Mouse (Mus musculus): ENCODE results near the gene Pank1. TPM values are rescaled to one million over a fixed set of nuclear protein-coding genes. Genes with fewer than 3 reads are reported as not detected.

Pank1 gene
- total and polyA plus RNA-seq, 3 experiments = 1.8 to 3.2 (median 2.9) TPM

- no peak for TF ChIP-seq KAT2A (IDR thresholded peaks at IDR 0.05; ENCODE audit: insufficient replicate concordance, low read length)
- TF ChIP-seq RCOR1 (conservative IDR thresholded peaks at IDR 0.05; ENCODE audit: low read depth, low read length) = no peak
- no peak for TF ChIP-seq GABPA (IDR thresholded peaks at IDR 0.05; ENCODE audit: insufficient replicate concordance, low read depth, low read length)
- no peak for TF ChIP-seq MAZ (IDR thresholded peaks at IDR 0.05; ENCODE audit: low read depth, low read length)
- TF ChIP-seq MXI1 (IDR thresholded peaks at IDR 0.05; ENCODE audit: low read depth, low read length) = no peak
- TF ChIP-seq USF1 (IDR thresholded peaks at IDR 0.05; ENCODE audit: low read depth, low read length) = no peak
- no peak for TF ChIP-seq BHLHE40 (IDR thresholded peaks at IDR 0.05; ENCODE audit: low read depth, low read length)
- no peak for TF ChIP-seq ELF1 (IDR thresholded peaks at IDR 0.05; ENCODE audit: low read depth, low read length)
- TF ChIP-seq TBP (conservative IDR thresholded peaks at IDR 0.05; ENCODE audit: low read depth, low read length) = no peak
- no peak for TF ChIP-seq IRF4 (IDR thresholded peaks at IDR 0.05; ENCODE audit: low read depth, low read length)
- no peak for TF ChIP-seq TCF12 (IDR thresholded peaks at IDR 0.05; ENCODE audit: low read depth, low read length)
- no peak for TF ChIP-seq CHD1 (IDR thresholded peaks at IDR 0.05; ENCODE audit: low read depth, low read length)
- TF ChIP-seq ZC3H11A (IDR thresholded peaks at IDR 0.05; ENCODE audit: low read depth, low read length) = no peak
- dilution Hi-C loops (cut with MboI; ENCODE audit: extremely low pct_ligation_motif_present, extremely low pct_unique_long_range_greater_than_20kb, low sequenced_read_pairs) = no loop called here
- Histone ChIP-seq H3K9ac (ENCODE audit: insufficient read depth, low read depth) (no peak overlapping the region), H3K79me2 (replicated peaks; ENCODE audit: control insufficient read depth, extremely low read depth, insufficient read depth, poor library complexity, severe bottlenecking) (no peaks in the 10 kb centered on the region), H3K9me3 (replicated peaks; ENCODE audit: low read length) (peaks cover 6% of the 10 kb centered on the region), H3K4me1 (ENCODE audit: control insufficient read depth in 1 of 2, insufficient read depth in 2 of 2) (peaks cover 0 to 21% of the 10 kb centered on the region in 2 experiments; a peak in 2 of 4 replicates), H3K4me2 (ENCODE audit: insufficient read depth, low read depth, poor library complexity, severe bottlenecking) (no peak overlapping the region), H3K36me3 (replicated peaks in 1 of 2; ENCODE audit: control insufficient read depth in 1 of 2, insufficient read depth in 1 of 2, low read length in 1 of 2) (no peaks in the 10 kb centered on the region), H3K4me3 (replicated peaks in 1 of 3; ENCODE audit: low read depth in 2 of 3, low read length in 2 of 3, poor library complexity in 1 of 3) (no peak overlapping the region), H3K27me3 (replicated peaks) (no peaks in the 10 kb centered on the region), H3K27ac (ENCODE audit: insufficient read depth, low read depth) (no peak overlapping the region)
- in situ Hi-C loops (cut with MboI; ENCODE audit: low pct_ligation_motif_present, low pct_unique_long_range_greater_than_20kb, low sequenced_read_pairs) = no loop called here
- DNase-seq (ENCODE audit: extremely low read depth) = no peak
Observed at GRCm38 (mm10) chr19:34906772-34907171, 27.5 kb upstream of the Pank1 start.

DNA sequence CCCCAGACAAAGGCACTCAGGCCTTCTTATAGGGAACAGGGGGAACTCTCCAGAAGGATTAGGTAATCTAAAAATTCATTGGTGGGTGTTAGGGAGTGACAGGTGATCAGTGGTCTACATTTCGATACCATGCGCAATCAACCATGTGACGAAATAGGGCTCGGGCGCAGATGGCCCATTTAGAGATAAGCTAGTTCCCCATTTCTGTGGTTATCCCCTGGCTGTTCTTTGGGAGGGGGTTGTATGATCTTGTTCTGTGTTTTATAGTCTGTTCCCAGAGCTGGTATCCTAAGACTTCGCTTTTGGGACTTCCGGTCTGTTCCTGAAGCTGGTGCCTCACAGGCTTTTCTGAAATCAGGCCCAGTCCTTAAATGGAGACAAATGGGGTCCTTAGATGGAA lies 26.2 kb upstream of the Pank1 start:
- Histone ChIP-seq H3K9ac (ENCODE audit: insufficient read depth, low read depth) (no peak overlapping the region), H3K4me2 (ENCODE audit: insufficient read depth, low read depth, poor library complexity, severe bottlenecking) (no peak overlapping the region), H3K4me1 (ENCODE audit: control insufficient read depth in 1 of 2, insufficient read depth in 2 of 2) (peaks cover 0 to 21% of the 10 kb centered on the region in 2 experiments; a peak in 2 of 4 replicates), H3K36me3 (replicated peaks in 1 of 2; ENCODE audit: control insufficient read depth in 1 of 2, insufficient read depth in 1 of 2, low read length in 1 of 2) (no peaks in the 10 kb centered on the region), H3K9me3 (replicated peaks; ENCODE audit: low read length) (peaks cover 6% of the 10 kb centered on the region), H3K27me3 (replicated peaks) (no peaks in the 10 kb centered on the region), H3K27ac (ENCODE audit: insufficient read depth, low read depth) (no peak overlapping the region), H3K79me2 (replicated peaks; ENCODE audit: control insufficient read depth, extremely low read depth, insufficient read depth, poor library complexity, severe bottlenecking) (no peaks in the 10 kb centered on the region), H3K4me3 (replicated peaks in 1 of 3; ENCODE audit: low read depth in 2 of 3, low read length in 2 of 3, poor library complexity in 1 of 3) (no peak overlapping the region)
- in situ Hi-C loops (cut with MboI; ENCODE audit: low pct_ligation_motif_present, low pct_unique_long_range_greater_than_20kb, low sequenced_read_pairs) (no loop called here), dilution Hi-C loops (cut with MboI; ENCODE audit: extremely low pct_ligation_motif_present, extremely low pct_unique_long_range_greater_than_20kb, low sequenced_read_pairs) (no loop called here)
- TF ChIP-seq IRF4 (IDR thresholded peaks at IDR 0.05; ENCODE audit: low read depth, low read length) (no peak), ZNF384 (IDR thresholded peaks at IDR 0.05; ENCODE audit: low read depth, low read length) (no peak), KAT2A (IDR thresholded peaks at IDR 0.05; ENCODE audit: insufficient replicate concordance, low read length) (no peak), EP300 (IDR thresholded peaks at IDR 0.05; ENCODE audit: low read length) (no peak), CHD1 (IDR thresholded peaks at IDR 0.05; ENCODE audit: low read depth, low read length) (no peak), TBP (conservative IDR thresholded peaks at IDR 0.05; ENCODE audit: low read depth, low read length) (no peak), PAX5 (IDR thresholded peaks at IDR 0.05; ENCODE audit: low read length) (no peak), MXI1 (IDR thresholded peaks at IDR 0.05; ENCODE audit: low read depth, low read length) (no peak), ZMIZ1 (IDR thresholded peaks at IDR 0.05; ENCODE audit: low read depth, low read length) (no peak), HCFC1 (IDR thresholded peaks at IDR 0.05; ENCODE audit: low read depth, low read length) (no peak), BHLHE40 (IDR thresholded peaks at IDR 0.05; ENCODE audit: low read depth, low read length) (no peak), CTCF (conservative IDR thresholded peaks at IDR 0.05 in 1 of 2, IDR thresholded peaks at IDR 0.05 in 1 of 2; ENCODE audit: low read depth in 2 of 2, low read length in 2 of 2) (no peak), MAFK (IDR thresholded peaks at IDR 0.05; ENCODE audit: insufficient replicate concordance, low read length) (no peak), E2F4 (IDR thresholded peaks at IDR 0.05; ENCODE audit: insufficient replicate concordance, low read depth, low read length) (no peak), ETS1 (conservative IDR thresholded peaks at IDR 0.05; ENCODE audit: low read depth, low read length) (no peak), NRF1 (IDR thresholded peaks at IDR 0.05; ENCODE audit: low read depth, low read length) (no peak), MAZ (IDR thresholded peaks at IDR 0.05; ENCODE audit: low read depth, low read length) (no peak), MYC (IDR thresholded peaks at IDR 0.05; ENCODE audit: low read depth, low read length) (no peak)
- DNase-seq (ENCODE audit: extremely low read depth) = no peak

Measured in CH12.LX (cell line).